Mouse (Mus musculus) kidney, adult 2 months (tissue): ENCODE data around the gene Entpd5.

Experiments used
- CTCF ChIP-seq: fragments of 200-500 bp; conservative IDR thresholded peaks from 2 replicates; pipeline ENCODE4 v1.5.1; 2011; ENCODE audit warnings: low read depth, mild to moderate bottlenecking, control low read depth, low read length, moderate library complexity, mixed read lengths; ENCODE audit not compliant: insufficient read depth, insufficient read length
- POLR2A ChIP-seq: fragments of 200-500 bp; IDR thresholded peaks from one replicate; pipeline ENCODE4 v1.6.1; 2011; ENCODE audit warnings: low read depth, low read length, control low read depth

DNA sequence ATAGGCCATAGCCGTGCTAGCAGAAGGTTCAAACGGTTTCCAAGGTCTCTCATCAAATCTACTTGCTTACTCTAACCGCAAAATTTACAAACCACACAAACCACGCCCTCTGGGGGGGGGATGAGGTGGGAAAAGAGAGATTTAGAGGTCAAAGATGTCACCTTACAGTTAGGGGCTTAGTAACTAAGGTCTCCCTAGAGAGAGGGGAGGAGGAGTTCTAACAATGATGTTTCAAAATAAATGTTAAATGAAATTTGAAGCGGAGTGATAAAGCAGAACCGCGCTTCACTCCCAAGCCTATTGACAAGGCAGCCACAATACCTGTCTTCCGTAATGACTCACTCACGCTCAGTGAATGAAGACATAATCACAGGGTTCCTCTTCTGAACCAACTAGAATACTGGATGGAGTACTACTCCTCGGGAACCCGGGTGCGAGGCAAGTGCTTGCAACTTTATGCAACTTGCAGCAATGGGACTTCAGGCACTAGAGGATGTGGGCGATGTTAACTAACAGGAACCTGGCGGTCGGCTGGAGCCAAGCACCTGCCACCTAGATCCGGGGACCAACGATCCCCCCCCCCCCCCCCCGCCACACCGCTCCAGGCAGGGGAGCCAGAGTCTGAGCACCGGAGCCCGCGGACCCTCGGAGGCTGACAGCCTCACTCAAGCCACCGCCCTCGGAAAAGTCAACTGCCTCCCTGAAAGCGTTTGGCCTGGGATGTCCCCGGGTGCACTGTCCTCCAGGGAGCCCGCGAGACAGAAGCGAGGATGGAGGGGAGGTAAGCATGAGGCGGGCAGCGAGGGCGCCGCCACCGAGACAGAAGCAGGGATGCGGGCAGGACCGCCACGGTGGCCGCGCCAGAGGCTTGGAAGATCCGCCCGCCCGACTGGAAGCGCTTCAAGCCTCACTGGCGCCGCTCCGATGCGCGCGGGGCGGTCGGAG, 683 bp downstream of the Entpd5 start:
- TF ChIP-seq CTCF (0 out of 2 replicates have a peak, but pooled peaks have one; percentile 6), POLR2A (no peak)
